Mouse (Mus musculus) left cerebral cortex, adult 8-10 months (tissue): ENCODE data around the gene H2afj. TPM values are rescaled to one million over a fixed set of nuclear protein-coding genes. Genes with fewer than 3 reads are reported as not detected.

Experiments
- DNase-seq, 2 experiments: peaks; one replicate each; pipeline ENCODE4 v3.0.0; 2022; ENCODE audit warnings: low spot score in 2 of 2
- microRNA-seq, 2 experiments: library from miRNA; unstranded; fragments of <30 nt; microRNA quantifications; one replicate each; pipeline ENCODE4 v1.2.0; 2022
- total RNA-seq, 4 experiments: library from RNA; stranded (reverse); gene quantifications; 2 replicates each; pipeline ENCODE4 v1.2.4; 2022

H2afj gene
- total RNA-seq, 4 experiments from 2014 or later = 35.3 to 52.5 (median 39.1) TPM

DNA sequence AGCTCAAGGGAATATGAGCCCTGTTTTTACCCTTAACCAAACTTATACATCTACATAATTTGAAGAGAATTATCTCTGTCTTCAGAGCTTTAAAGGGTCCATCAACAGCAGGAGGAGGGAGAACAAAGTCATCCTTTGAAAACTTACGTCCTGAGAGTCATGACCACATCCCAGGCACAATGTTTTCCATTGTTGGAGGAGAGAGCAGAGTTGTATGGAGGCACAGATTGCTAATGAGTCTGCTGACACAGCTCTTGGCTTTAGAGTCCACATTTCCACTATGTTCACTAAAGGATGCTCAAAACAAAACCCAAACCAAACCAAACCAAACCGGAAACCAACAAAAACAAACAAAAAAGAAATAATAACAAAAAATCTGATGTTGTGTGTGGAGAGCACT is 36.9 kb downstream of the H2afj start:
- no peak for DNase-seq

- no peak for DNase-seq
Observed at GRCm38 (mm10) chr6:136845706-136846480, 37.8 kb downstream of the H2afj start.

DNA sequence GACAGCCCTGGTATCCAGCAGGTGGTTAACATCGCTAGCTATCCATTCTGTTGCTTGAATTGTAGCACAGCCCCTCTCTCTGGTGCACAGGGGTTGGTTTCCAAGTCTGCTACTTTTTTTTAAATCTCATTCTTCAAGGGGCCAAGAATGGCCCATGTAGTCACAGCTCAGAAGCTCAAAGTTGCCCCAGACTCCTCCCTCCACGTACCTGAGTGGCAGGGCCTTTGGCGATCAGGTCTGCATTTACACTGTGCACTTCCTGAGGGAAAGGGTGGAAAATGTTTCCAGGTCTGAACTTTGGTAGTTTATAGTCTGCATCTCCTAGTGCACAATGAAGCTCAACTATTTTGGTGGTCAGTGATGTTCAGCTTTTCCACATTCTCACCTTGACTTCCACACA is 39.2 kb downstream of the H2afj start:
- no peak for DNase-seq

- DNase-seq = peak in 1 of 2 experiments; percentile 32
Observed at GRCm38 (mm10) chr6:136847790-136848189, 39.7 kb downstream of the H2afj start.

DNA sequence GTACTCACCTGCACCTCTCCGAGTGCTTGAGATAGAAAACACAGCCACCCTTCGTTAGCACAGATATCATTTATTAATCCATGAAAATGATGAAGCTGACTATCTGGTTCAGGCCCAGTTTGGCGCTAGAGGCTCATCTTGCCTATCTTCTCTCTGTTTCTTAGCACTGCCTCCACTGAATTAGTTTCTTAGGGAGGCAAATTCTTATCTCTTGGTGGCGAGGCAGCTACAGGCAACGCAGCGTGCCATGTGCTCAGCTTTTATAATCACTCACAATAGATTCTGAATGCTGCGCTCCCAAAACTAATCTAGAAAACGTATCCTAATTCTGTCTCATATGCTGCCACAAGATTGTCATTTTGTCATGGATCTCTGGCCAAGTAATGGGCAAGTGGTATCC is 40.4 kb downstream of the H2afj start:
- DNase-seq = no peak

- no peak for DNase-seq
Observed at GRCm38 (mm10) chr6:136848971-136849370, 40.9 kb downstream of the H2afj start.

GRCm38 (mm10) chr6:136850267-136850666 is 42.2 kb downstream of the H2afj start:
- no peak for DNase-seq

DNA sequence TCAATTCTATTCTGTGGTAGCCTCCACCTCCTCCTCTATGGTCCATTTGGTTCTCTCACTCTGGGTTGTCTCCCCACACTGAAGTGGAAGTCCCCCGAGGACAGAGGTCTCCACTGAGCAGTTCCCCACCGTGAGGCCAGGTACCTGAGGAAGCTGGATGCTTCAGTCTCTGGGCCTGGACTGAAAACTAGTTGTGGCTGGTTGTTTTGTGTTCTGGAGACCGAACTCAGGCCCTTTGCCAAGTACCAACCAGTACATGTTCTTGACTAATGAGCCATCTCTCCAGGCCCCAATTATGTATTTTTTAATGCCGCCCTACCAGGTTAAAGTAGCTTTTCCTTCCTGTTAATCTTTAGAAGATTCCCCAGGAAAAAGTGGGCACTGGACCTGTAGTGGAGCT is 44.3 kb downstream of the H2afj start:
- no peak for DNase-seq

DNA sequence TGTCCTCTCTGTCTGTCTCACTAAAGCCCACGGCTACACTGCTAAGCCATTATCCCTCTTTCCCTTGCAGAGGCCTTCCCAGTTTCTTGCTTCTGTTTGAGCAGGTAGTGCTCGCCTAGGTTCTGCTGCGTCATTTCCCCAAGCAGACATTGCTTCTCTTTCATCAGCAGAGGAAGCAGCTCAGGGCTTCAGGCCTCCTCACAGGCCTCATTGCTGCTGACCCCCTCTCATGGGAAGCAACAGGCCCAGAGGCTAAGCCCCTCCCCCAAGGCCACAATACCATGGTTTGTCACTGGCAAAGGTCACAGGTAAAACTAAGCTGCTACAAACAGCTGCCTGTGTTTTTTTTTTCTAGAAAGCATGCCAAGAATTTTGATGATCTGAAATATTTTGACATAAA is 44.7 kb downstream of the H2afj start:
- no peak for DNase-seq

GRCm38 (mm10) chr6:136854361-136854781 is 46.3 kb downstream of the H2afj start:
- no peak for DNase-seq

DNA sequence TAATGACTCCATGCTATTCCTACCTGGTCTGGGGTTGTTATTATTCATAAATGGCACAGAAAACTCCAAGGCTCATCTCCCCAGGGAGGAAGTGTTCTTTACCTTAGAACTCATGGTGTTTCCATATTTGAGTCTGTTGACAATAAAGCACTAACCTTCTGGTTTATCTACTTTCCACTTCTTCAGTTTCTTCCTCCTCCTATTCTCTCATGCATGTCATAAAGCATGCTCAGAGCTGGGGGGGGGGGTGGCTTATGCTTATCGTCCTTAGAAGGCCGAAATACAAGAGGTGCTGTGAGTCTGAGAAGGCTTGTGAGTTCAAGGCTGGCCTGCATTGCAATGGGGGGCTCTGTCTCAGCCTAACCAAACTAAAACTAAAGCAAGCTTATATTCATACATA is 47.1 kb downstream of the H2afj start:
- no peak for DNase-seq

- DNase-seq = no peak
Observed at GRCm38 (mm10) chr6:136856071-136856636, 48.1 kb downstream of the H2afj start.

DNA sequence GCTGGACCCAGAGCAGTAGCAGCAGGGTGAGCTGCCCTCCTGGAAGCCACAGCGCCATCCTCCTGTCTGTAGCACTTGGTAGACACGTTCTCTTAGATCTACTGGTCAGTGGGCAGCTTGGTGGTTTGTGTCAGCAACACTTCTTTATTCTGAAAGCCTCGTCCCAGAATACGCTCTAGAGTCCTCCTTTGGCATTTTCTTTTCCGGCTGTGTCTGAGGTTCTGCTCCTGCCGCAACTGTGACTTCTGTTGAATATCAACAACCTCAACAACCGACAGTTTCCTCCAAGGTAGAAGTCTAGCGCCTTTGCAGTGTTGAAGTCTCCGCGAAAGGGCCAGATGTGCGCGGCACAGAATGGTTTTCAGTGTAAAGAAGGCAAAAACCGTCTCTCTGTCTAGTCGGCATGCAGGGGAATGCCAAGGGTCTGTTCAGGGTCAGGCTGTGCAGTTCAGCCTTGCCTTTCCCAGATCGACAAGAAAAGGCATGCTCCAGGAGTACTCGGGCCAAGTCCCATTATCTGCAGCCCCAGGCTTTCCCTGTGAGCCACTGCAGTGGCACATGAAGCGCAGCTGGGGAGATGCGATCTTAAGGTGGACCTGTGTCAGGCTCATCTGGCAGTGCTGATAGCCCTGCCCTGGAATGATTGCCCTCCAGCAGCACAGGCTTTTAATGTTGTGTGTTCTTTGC is 49.3 kb downstream of the H2afj start, which contains the start of gene Art4:
Gene Art4, minus strand, starts transcription at position 548 of the 687 bp plus-strand sequence.
- DNase-seq = no peak

DNA sequence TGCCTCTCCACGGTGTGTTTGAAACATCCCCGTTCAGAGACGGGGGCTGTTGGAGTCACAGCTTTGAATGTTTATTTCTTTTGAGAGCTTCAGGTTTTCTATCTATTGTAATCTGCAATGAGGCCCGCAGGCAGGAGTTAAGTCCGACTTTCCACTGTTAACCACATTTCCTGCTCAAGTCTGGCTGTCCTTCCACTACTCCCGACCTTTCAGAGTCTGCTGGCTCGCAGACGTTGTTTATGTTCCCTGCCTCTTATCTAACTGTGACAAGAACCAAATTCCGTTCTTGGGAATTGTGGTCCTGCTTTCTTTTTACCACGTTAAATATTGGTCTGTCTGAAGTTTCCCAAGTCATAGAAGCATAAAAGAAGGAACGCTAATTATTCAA is 49.8 kb downstream of the H2afj start:
- DNase-seq = no peak

DNA sequence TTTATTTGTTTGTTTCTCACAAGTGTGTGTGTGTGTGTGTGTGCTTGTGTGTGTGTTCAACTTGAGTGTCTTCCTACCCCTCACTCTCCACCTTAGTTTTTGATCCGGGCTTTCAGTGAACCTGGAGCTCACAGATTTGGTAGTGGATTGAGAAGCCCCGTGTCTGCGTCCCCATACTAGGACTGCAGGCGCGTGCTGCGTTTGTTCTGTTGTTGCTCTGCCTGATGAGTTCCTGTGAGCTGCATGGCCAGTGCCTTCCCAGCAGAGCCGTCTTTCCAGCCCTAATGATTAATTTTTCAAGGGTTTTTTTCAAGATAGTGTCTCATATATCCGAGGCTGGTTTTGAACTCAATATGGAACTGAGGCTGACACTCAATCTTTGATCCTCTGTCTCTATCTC is 50.4 kb downstream of the H2afj start:
- no peak for DNase-seq

Small RNA genes within 50 kb of the gene (microRNA-seq; reads per million reads assigned to microRNA genes)
- 0 reads per million in 2 experiments for gene Gm44364

Other genes with a start within 250 kb of the H2afj start
- gene Plbd1, start 146.3 kb upstream of the H2afj start, total RNA-seq = under 1 TPM in 2 of 4 experiments, not detected in 2; 0.30 to 0.32 TPM
- gene Gucy2c, start 26.5 kb upstream of the H2afj start, total RNA-seq = under 1 TPM; 0.21 to 0.52 (median 0.37) TPM
- gene Hist4h4, start 3.8 kb upstream of the H2afj start, total RNA-seq = 10 to 100 TPM in 3 of 4 experiments, 1 to 10 TPM in 1; 9.0 to 13.2 (median 12.5) TPM
- gene BC049715, start 19.4 kb downstream of the H2afj start, total RNA-seq = 1 to 10 TPM; 2.1 to 5.4 (median 3.7) TPM
- 100 to 1,000 TPM; 110 to 121 (median 116) TPM for gene Wbp11, start 20.0 kb downstream of the H2afj start, total RNA-seq
- gene Smco3, start 27.2 kb downstream of the H2afj start, total RNA-seq = 1 to 10 TPM; 5.2 to 8.0 (median 7.4) TPM
- gene Art4, start 49.5 kb downstream of the H2afj start, total RNA-seq = not detected
- 10 to 100 TPM; 34.0 to 50.1 (median 47.6) TPM for gene Mgp, start 67.6 kb downstream of the H2afj start, total RNA-seq
- gene Erp27, start 113.9 kb downstream of the H2afj start, total RNA-seq = not detected
- gene Pde6h, start 115.6 kb downstream of the H2afj start, total RNA-seq = 1 to 10 TPM in 2 of 4 experiments, under 1 TPM in 2; 0.44 to 3.0 (median 1.1) TPM
- gene Arhgdib, start 133.7 kb downstream of the H2afj start, total RNA-seq = 10 to 100 TPM; 16.0 to 24.1 (median 19.6) TPM